Mouse (Mus musculus) hindbrain, embryonic 14.5 days (tissue): ENCODE data around the gene Myadml2. TPM values are rescaled to one million over a fixed set of nuclear protein-coding genes. Genes with fewer than 3 reads are reported as not detected.
A peak's percentile ranks its signal among the peaks of the same experiment; 100 is the strongest.

Source experiments
- ATAC-seq: fragments of 200-750 bp; cut with Nextera tagmentation; 2 replicates; pipeline ENCODE4 v1.8.0; 2017; ENCODE audit warnings: moderate number of reproducible peaks, mild to moderate bottlenecking, moderate TSS enrichment, moderate library complexity; ENCODE audit not compliant: low FRiP score
- DNase-seq: peaks from one replicate; pipeline ENCODE4 v3.0.0-alpha.2; 2015; ENCODE audit warnings: low spot score
- H3K27ac ChIP-seq: fragments of 300-500 bp; sonication (generic); 2 replicates; pipeline ENCODE4 v1.5.1; 2014; ENCODE audit warnings: mild to moderate bottlenecking, moderate library complexity
- H3K27me3 ChIP-seq: fragments of 300-500 bp; sonication (generic); 2 replicates; pipeline ENCODE4 v1.6.1; 2014; ENCODE audit warnings: mild to moderate bottlenecking, low read length, mixed read lengths; ENCODE audit not compliant: control insufficient read depth, insufficient read depth
- H3K36me3 ChIP-seq: fragments of 300-500 bp; sonication (generic); replicated peaks from 2 replicates; pipeline ENCODE4 v1.6.1; 2014; ENCODE audit not compliant: control insufficient read depth, insufficient read depth
- H3K4me1 ChIP-seq: fragments of 300-500 bp; sonication (generic); replicated peaks from 2 replicates; pipeline ENCODE4 v1.6.1; 2014; ENCODE audit warnings: antibody characterized with exemption, low read length, mixed read lengths; ENCODE audit not compliant: control insufficient read depth, insufficient read depth
- H3K4me2 ChIP-seq: fragments of 300-500 bp; sonication (generic); replicated peaks from 2 replicates; pipeline ENCODE4 v1.6.1; 2014; ENCODE audit warnings: mild to moderate bottlenecking, moderate library complexity
- H3K4me3 ChIP-seq: fragments of 300-500 bp; sonication (generic); replicated peaks from 2 replicates; pipeline ENCODE4 v1.5.1; 2014; ENCODE audit warnings: mild to moderate bottlenecking, low read length
- H3K9ac ChIP-seq: fragments of 300-500 bp; sonication (generic); 2 replicates; pipeline ENCODE4 v1.6.1; 2014
- H3K9me3 ChIP-seq: fragments of 300-500 bp; sonication (generic); 2 replicates; pipeline ENCODE4 v1.6.1; 2016; ENCODE audit warnings: low read length; ENCODE audit not compliant: control insufficient read depth
- WGBS: fragments of 180-500 bp; shearing (Covaris S2); extraction: QIAGEN DNeasy Blood & Tissue Kit; methylation state at CpG from one replicate; pipeline ENCODE4 v1.1.7; 2014; 5-methylcytosine and 5-hydroxymethylcytosine counted together
- polyA plus RNA-seq: library from polyadenylated mRNA; unstranded; fragments of >200 nt; fragmentation: Nextera tagmentation; extraction: Ambion mirVana; gene quantifications from 2 replicates; pipeline ENCODE4 v1.2.1, GENCODE M21; 2014

Gene Myadml2
- polyA plus RNA-seq, 1 experiment from 2014 or later: 1.4 TPM

DNA sequence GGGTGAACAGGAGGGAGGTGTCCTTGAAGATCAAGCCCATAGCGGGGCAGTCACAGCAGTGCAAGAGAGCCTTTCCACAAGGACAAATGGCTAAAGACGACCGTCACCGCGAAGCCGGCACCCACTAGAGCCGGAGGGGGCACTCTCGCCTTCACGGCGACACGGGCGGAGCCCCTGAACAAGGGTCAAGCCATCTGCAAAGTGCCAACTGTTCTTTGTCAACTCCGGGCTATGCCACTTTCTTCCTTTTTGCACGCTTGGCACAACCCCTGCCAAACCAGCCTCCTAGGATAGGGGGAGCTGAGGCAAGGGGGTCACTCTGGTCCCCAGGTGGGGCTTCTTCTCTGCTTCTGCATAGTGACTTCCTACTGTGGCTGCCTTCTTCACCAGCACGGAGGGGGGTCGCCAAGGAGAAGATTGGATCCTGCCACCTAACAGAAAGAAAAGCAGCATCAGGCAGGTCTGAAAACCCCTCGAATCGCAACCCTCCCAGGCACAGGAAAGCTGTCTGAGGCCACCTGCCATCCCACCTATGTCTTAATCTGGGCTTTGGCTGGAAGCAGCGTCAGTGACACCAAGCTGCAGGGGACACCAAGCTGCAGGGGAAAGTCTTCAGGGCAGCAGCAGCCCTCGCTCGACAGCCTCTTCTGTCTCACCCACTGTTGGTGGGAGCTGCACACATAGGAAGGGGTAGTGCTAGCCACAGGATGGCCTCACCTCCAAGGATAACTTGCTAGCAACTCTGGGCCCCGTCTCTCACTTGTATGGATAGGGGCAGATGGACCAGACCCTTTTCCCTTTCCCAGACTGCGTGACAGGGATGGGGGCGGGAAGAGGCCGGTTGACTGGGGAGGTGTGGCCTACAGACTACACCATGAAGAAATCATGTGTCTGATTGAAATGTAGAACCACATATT is 29.1 kb downstream of the Myadml2 start:
- H3K27ac ChIP-seq: 0 out of 2 replicates have a peak overlapping the region, but pooled peaks have one; percentile 4
- DNase-seq: no peak

DNA sequence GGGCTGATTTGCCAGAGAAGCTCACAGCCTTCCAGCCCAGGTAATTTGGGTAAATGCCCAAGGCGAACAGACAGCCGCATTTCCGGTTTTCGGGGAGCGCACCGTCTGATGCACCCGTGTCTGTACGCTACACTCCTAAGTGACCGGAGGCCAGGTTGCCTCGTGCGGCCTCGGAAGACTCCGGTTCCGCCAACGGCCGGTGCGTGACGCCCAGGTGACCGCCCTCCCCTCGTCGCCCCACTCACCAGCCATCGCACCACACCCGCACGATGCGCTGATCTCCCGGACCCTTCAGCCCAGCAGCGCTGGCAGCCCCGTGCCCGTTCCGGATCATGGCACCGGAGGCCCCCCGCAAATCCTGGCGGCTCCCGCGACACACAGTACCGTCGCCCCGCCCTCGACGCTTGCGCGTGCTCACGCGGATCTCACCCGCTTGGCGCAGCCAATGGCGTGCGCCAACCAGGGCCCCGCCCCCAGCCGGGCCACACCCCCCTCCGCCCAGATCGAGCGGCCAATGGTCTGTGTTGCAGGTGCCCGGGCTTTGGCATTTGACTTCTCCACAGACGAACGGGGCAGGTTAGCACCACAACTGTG is 30.3 kb downstream of the Myadml2 start, which contains the start of gene Pcyt2:
Gene Pcyt2, minus strand, starts transcription at position 418 of the 594 bp plus-strand sequence.
- H3K36me3 ChIP-seq: peaks cover 70% of the 10 kb centered on the region
- H3K4me2 ChIP-seq: peak within 1 kb of the TSS; percentile 80
- no peaks in the 10 kb centered on the region for H3K9me3 ChIP-seq
- H3K27me3 ChIP-seq: no peaks in the 10 kb centered on the region
- peak within 1 kb of the TSS; percentile 80 for H3K4me3 ChIP-seq
- peaks cover 18% of the 10 kb centered on the region for H3K4me1 ChIP-seq
- H3K9ac ChIP-seq: peak within 1 kb of the TSS; percentile 78
- peak; percentile 95 for ATAC-seq
- peak within 1 kb of the TSS; percentile 84 for H3K27ac ChIP-seq
- peak; percentile 92 for DNase-seq
- 1% methylated on average over 56 of the region's 56 CpGs for WGBS

More for the DNA sequence above, 29.1 kb downstream of the Myadml2 start:
- Histone ChIP-seq H3K4me3 (no peak overlapping the region), H3K9me3 (no peaks in the 10 kb centered on the region), H3K9ac (no peak overlapping the region), H3K36me3 (peaks cover 67% of the 10 kb centered on the region), H3K27me3 (no peaks in the 10 kb centered on the region), H3K4me2 (no peak overlapping the region), H3K4me1 (peaks cover 25% of the 10 kb centered on the region)
- WGBS: 93% methylated on average over 25 of the region's 25 CpGs
- no peak for ATAC-seq

DNA sequence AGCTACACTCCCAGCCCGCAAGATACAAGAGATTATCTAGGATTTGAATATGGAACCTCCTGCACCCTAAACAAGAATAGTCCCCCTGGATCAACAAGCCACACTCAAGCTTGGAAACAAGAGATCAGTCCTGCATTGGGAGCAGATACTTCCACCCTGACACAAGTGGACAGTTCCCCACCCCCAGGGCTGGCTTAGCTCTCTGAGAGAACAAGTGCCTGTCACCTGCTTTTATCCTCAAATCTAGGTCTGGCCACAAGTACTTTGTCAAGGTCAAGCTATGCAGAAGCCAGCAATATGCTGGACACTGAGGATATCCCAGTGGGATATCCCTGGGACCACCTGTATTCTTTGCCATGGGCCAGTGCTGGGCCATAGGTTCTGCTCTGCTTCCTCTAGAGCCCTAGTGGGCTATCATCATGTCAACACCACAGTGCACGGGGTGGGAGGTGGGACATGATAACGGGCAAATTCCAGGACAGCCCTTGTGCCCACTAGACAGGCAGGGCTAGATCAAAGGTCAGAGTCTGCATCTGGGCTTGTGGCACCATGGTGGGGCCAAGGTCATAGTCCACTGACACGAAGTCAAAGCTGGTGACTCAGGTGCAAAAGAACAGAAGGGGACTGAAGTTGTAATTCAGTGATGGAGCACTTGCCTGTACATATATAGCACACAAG is 31.2 kb downstream of the Myadml2 start:
- no peaks in the 10 kb centered on the region for H3K27me3 ChIP-seq
- peak overlapping the region; percentile 80 for H3K4me3 ChIP-seq
- H3K4me2 ChIP-seq: peak overlapping the region; percentile 80
- peaks cover 72% of the 10 kb centered on the region for H3K36me3 ChIP-seq
- H3K27ac ChIP-seq: peak overlapping the region; percentile 84
- peak overlapping the region; percentile 78 for H3K9ac ChIP-seq
- H3K9me3 ChIP-seq: no peaks in the 10 kb centered on the region
- peaks cover 18% of the 10 kb centered on the region for H3K4me1 ChIP-seq
- no peak for ATAC-seq
- no peak for DNase-seq
- 53% methylated on average over 4 of the region's 4 CpGs for WGBS

DNA sequence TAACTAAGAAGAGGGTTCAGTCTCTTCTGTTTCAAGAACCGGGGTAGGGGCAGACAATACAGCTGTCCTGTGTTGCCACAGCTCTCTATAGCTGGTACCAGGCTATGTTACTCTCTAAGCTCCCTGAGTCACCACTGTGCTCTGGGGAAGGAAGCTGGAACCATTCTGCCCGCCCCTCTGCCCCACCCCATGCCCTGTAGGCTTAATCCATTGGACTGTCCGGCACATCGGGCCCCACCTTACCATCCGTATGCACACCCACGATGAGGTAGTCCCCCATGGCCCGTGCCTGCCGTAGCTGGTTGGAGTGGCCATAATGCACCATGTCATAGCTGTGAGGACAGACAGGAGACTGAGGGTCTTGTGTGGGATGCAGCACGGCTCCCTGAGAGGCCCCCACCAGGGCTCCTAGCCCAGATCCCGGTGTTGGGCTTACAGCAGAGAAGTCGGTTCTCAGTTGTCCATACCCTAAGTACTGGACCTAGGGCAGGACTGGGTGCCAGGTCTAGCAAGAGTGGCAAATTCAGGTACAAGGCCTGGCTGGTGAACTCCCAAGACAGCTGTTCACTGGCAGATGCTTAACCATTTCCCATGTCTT is 32.3 kb downstream of the Myadml2 start:
- 92% methylated on average over 11 of the region's 11 CpGs for WGBS
- no peak overlapping the region for H3K9ac ChIP-seq

DNA sequence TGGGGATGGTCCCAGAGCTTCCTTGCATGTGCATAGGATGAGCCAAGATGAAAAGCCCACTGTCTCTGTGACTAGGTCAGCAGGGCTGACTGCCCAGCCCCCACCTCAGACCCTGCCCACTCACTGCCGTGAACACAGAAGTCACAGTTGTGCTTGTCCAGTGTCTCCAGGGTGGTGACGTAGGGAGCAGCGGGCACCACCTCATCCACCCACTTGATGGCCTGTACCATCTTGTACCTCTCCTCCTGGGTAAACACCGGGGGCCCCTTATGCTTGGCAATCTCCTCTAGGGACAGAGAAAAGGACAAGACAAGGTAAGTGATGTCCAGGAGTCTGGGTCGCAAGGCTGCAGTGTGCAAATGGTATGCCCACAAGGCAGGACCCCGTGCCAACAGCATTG is 32.8 kb downstream of the Myadml2 start:
- no peaks in the 10 kb centered on the region for H3K27me3 ChIP-seq
- H3K4me3 ChIP-seq: no peak overlapping the region
- no peak overlapping the region for H3K9ac ChIP-seq
- H3K36me3 ChIP-seq: peaks cover 72% of the 10 kb centered on the region
- no peak overlapping the region for H3K27ac ChIP-seq
- WGBS: 91% methylated on average over 6 of the region's 6 CpGs
- H3K4me2 ChIP-seq: no peak overlapping the region
- H3K4me1 ChIP-seq: peaks cover 18% of the 10 kb centered on the region
- DNase-seq (no peak), ATAC-seq (no peak)
- H3K9me3 ChIP-seq: no peaks in the 10 kb centered on the region

More for the DNA sequence above, 32.3 kb downstream of the Myadml2 start:
- Histone ChIP-seq H3K4me1 (peaks cover 18% of the 10 kb centered on the region), H3K27me3 (no peaks in the 10 kb centered on the region), H3K27ac (no peak overlapping the region), H3K4me2 (0 out of 2 replicates have a peak overlapping the region, but pooled peaks have one; percentile 80), H3K36me3 (peaks cover 72% of the 10 kb centered on the region), H3K4me3 (0 out of 2 replicates have a peak overlapping the region, but pooled peaks have one; percentile 80), H3K9me3 (no peaks in the 10 kb centered on the region)
- DNase-seq (no peak), ATAC-seq (no peak)

DNA sequence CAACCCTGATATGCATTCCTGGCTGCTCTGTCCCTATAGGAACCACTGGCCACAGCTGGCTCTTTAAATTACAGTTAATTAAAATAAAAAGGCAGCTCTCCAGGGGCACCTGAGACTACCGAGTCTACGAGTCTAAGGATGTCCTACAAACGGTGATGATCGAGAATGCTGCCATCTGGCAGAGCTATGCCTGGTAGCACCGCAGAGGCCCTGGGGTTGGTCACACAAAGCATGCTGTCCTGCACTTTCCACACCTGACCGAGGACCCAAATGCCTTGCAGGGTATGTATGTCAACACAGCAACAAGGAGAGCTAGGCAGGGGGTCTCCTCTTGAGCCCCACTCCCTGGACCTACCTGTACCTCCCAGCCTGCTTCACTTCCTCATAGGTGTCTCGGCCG is 34.0 kb downstream of the Myadml2 start:
- H3K4me1 ChIP-seq: peaks cover 18% of the 10 kb centered on the region
- no peak overlapping the region for H3K4me2 ChIP-seq
- H3K4me3 ChIP-seq: no peak overlapping the region
- 69% methylated on average over 8 of the region's 8 CpGs for WGBS
- DNase-seq (no peak), ATAC-seq (no peak)
- 0 out of 2 replicates have a peak, but pooled peaks cover 6% of the 10 kb centered on the region for H3K27me3 ChIP-seq
- H3K9ac ChIP-seq: no peak overlapping the region
- H3K36me3 ChIP-seq: peaks cover 70% of the 10 kb centered on the region
- H3K27ac ChIP-seq: no peak overlapping the region
- no peaks in the 10 kb centered on the region for H3K9me3 ChIP-seq

DNA sequence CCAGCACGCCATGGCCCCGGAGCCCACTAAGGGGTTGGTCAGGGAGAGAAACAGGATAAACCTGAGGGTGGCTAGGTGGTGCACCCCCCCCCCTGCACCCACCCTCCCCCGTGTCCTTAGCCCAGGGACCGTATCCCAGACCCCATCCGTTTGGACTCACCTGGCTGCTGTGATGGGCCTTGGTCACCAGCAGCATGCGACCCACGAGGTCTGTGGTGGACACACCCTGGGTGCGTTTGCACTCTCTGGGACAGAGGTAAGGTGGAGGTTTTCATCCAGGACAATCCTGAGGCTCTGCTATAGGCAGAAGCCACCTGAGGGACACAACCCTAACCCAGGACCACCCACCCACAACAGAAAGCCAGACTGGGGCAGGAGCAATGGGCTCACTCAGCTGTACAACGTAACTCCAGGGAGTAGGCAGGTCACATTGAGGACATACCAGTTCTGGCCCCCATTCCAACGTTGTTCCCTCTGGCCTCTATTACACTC is 34.4 kb downstream of the Myadml2 start:
- peaks cover 66% of the 10 kb centered on the region for H3K36me3 ChIP-seq
- no peak overlapping the region for H3K27ac ChIP-seq
- WGBS: 86% methylated on average over 10 of the region's 10 CpGs
- 0 out of 2 replicates have a peak, but pooled peaks cover 6% of the 10 kb centered on the region for H3K27me3 ChIP-seq
- ATAC-seq (no peak), DNase-seq (no peak)
- no peak overlapping the region for H3K9ac ChIP-seq
- peaks cover 18% of the 10 kb centered on the region for H3K4me1 ChIP-seq
- H3K4me2 ChIP-seq: no peak overlapping the region
- H3K9me3 ChIP-seq: no peaks in the 10 kb centered on the region
- no peak overlapping the region for H3K4me3 ChIP-seq

DNA sequence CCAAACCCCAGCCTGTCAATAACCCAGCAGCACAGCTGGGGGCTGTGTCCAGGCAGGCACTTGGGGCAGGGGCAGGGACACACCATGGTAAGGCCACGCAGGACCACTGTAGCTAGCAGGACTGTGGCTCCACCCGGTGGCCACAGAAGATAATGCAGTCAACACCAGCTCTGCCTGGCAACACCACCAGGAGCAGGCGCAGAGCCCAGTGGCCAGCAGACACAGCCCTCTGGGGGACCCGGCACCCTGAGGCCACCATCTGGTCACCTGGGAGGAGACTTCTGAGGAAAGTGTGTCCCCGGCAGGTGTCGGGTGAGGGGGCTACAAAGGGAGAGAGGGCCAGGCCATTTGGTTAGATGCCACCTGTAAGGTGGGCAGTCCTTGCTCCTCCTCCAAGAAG is 35.2 kb downstream of the Myadml2 start:
- Histone ChIP-seq H3K9ac (no peak overlapping the region), H3K9me3 (no peaks in the 10 kb centered on the region), H3K27ac (no peak overlapping the region), H3K27me3 (0 out of 2 replicates have a peak, but pooled peaks cover 6% of the 10 kb centered on the region), H3K36me3 (peaks cover 62% of the 10 kb centered on the region), H3K4me2 (no peak overlapping the region), H3K4me3 (no peak overlapping the region), H3K4me1 (peaks cover 18% of the 10 kb centered on the region)
- WGBS: 56% methylated on average over 6 of the region's 6 CpGs
- no peak for ATAC-seq
- peak; percentile 65 for DNase-seq
